Mouse (Mus musculus): ENCODE results near the gene Gpx1. TPM values are rescaled to one million over a fixed set of nuclear protein-coding genes. Genes with fewer than 3 reads are reported as not detected.

The Gpx1 gene
- polyA plus RNA-seq, 1 experiment from 2014 or later, result 5,957 TPM

GRCm38 (mm10) chr9:108381382-108381781 is 42.7 kb downstream of the Gpx1 start:
- H3K9ac ChIP-seq, result no peak overlapping the region
- H3K36me3 ChIP-seq, result peaks cover 100% of the 10 kb centered on the region
- H3K4me1 ChIP-seq, result no peaks in the 10 kb centered on the region
- H3K9me3 ChIP-seq (replicated peaks), result no peaks in the 10 kb centered on the region
- no peak overlapping the region for H3K4me2 ChIP-seq
- no peak overlapping the region for H3K27ac ChIP-seq
- no peaks in the 10 kb centered on the region for H3K27me3 ChIP-seq (replicated peaks)
- WGBS (ENCODE audit: insufficient replicate concordance), result 91% methylated on average over 9 of the region's 9 CpGs
- no peak for ATAC-seq
- no peak overlapping the region for H3K4me3 ChIP-seq

- no peak for ATAC-seq
- H3K27ac ChIP-seq, result no peak overlapping the region
- no peaks in the 10 kb centered on the region for H3K27me3 ChIP-seq (replicated peaks)
- peaks cover 100% of the 10 kb centered on the region for H3K36me3 ChIP-seq
- H3K4me2 ChIP-seq, result no peak overlapping the region
- no peaks in the 10 kb centered on the region for H3K4me1 ChIP-seq
- H3K4me3 ChIP-seq, result no peak overlapping the region
- 72% methylated on average over 7 of the region's 7 CpGs for WGBS (ENCODE audit: insufficient replicate concordance)
- no peak overlapping the region for H3K9ac ChIP-seq
- H3K9me3 ChIP-seq (replicated peaks), result no peaks in the 10 kb centered on the region
Observed at GRCm38 (mm10) chr9:108385006-108385405, 46.3 kb downstream of the Gpx1 start.

DNA sequence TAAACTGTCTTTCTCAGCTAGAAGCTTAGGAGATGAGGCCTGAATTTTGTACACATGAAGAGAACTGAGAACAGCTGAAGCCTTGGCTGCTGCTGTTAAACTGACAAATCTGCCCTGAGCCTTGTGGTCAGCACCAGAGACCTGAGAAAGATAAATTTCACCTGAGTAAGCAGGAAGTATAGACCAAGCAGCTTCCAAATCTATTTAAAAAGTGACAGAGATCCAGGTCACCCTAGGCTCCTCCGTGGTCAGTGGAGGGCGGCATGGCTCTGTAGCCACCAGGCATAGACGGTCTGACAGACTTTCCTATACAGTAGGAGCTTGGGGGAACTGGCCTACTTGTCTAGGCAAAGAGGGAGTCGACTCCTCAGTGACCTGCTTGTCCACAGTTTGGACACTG is 48.1 kb downstream of the Gpx1 start:
- Histone ChIP-seq H3K4me2 (no peak overlapping the region), H3K9me3 (replicated peaks) (no peaks in the 10 kb centered on the region), H3K27ac (no peak overlapping the region), H3K27me3 (replicated peaks) (no peaks in the 10 kb centered on the region), H3K9ac (no peak overlapping the region), H3K36me3 (peaks cover 99% of the 10 kb centered on the region), H3K4me1 (no peaks in the 10 kb centered on the region), H3K4me3 (no peak overlapping the region)
- WGBS (ENCODE audit: insufficient replicate concordance), result 84% methylated on average over 4 of the region's 4 CpGs
- ATAC-seq, result no peak

DNA sequence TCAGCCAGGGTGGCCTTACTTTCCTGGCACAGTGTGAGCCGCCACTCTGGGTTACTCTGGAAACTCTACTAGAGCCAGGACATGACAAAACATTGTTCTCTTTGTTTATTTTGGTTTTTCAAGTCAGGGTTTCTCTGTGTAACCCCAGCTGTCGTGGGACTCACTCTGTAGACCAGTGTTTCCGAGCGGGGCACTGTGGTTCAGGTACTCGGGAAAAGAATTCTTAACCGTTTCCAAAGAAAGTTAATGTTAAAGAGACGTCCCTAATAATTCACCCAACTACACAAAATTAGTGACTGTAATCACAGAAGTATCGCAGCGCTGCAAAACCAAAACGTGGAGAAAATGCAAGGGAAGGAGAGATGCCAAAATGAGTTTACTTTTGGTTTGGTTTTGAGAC is 49.9 kb downstream of the Gpx1 start:
- Histone ChIP-seq H3K9ac (no peak overlapping the region), H3K27me3 (replicated peaks) (no peaks in the 10 kb centered on the region), H3K4me2 (no peak overlapping the region), H3K4me3 (no peak overlapping the region), H3K4me1 (no peaks in the 10 kb centered on the region), H3K27ac (no peak overlapping the region), H3K36me3 (peaks cover 99% of the 10 kb centered on the region), H3K9me3 (replicated peaks) (no peaks in the 10 kb centered on the region)
- WGBS (ENCODE audit: insufficient replicate concordance), result 89% methylated on average over 10 of the region's 10 CpGs
- no peak for ATAC-seq

DNA sequence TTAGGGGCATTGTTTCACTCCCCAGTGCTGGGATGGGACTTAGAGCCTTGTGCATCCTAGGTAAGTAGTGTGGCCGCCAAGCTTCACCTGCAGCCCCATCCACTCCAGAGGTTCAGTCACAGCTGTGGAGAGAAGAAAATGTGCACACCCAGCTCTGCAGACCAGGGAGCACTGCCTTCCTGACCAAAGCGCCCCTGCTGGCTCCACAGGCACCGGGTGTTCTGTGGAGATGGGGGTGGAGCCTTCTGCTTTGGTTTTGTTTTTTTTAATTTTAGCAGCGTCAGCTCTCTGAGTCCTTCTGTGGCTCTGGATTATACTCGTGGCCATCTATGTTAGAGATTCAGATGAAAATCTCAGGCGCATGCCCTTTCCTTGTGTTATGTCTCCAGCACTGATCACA is 50.5 kb downstream of the Gpx1 start:
- no peaks in the 10 kb centered on the region for H3K27me3 ChIP-seq (replicated peaks)
- no peak for ATAC-seq
- no peak overlapping the region for H3K27ac ChIP-seq
- no peaks in the 10 kb centered on the region for H3K4me1 ChIP-seq
- H3K9me3 ChIP-seq (replicated peaks), result no peaks in the 10 kb centered on the region
- no peak overlapping the region for H3K4me3 ChIP-seq
- H3K36me3 ChIP-seq, result peaks cover 99% of the 10 kb centered on the region
- 79% methylated on average over 6 of the region's 6 CpGs for WGBS (ENCODE audit: insufficient replicate concordance)
- no peak overlapping the region for H3K4me2 ChIP-seq
- H3K9ac ChIP-seq, result no peak overlapping the region

Other genes starting within 250 kb of the Gpx1 start
- gene Apeh, start 244.3 kb upstream of the Gpx1 start, polyA plus RNA-seq (2016; fragmentation: Nextera tagmentation; extraction: Ambion mirVana), result 199 and 215 TPM in 2 replicates
- gene Bsn, start 148.5 kb upstream of the Gpx1 start, polyA plus RNA-seq (2016; fragmentation: Nextera tagmentation; extraction: Ambion mirVana), result 2.8 and 3.0 TPM in 2 replicates
- gene Dag1, start 74.9 kb upstream of the Gpx1 start, polyA plus RNA-seq (2016; fragmentation: Nextera tagmentation; extraction: Ambion mirVana), result 20.7 and 22.1 TPM in 2 replicates
- 5.8 and 7.9 TPM in 2 replicates for gene Nicn1, start 48.5 kb upstream of the Gpx1 start, polyA plus RNA-seq (2016; fragmentation: Nextera tagmentation; extraction: Ambion mirVana)
- 10.9 and 12.9 TPM in 2 replicates for gene Amt, start 42.0 kb upstream of the Gpx1 start, polyA plus RNA-seq (2016; fragmentation: Nextera tagmentation; extraction: Ambion mirVana)
- gene Rhoa, start 32.8 kb upstream of the Gpx1 start, polyA plus RNA-seq (2016; fragmentation: Nextera tagmentation; extraction: Ambion mirVana), result 249 and 259 TPM in 2 replicates
- gene Tcta, start 32.7 kb upstream of the Gpx1 start, polyA plus RNA-seq (2016; fragmentation: Nextera tagmentation; extraction: Ambion mirVana), result 13.4 TPM in 2 replicates
- gene Usp4, start 8.9 kb downstream of the Gpx1 start, polyA plus RNA-seq (2016; fragmentation: Nextera tagmentation; extraction: Ambion mirVana), result 87.4 and 92.1 TPM in 2 replicates
- gene 1700102P08Rik, start 53.9 kb downstream of the Gpx1 start, polyA plus RNA-seq (2016; fragmentation: Nextera tagmentation; extraction: Ambion mirVana), result 0.32 and 0.59 TPM in 2 replicates
- 0.55 TPM in 2 replicates for gene Ccdc36, start 89.6 kb downstream of the Gpx1 start, polyA plus RNA-seq (2016; fragmentation: Nextera tagmentation; extraction: Ambion mirVana)
- gene BC048562, start 97.6 kb downstream of the Gpx1 start, polyA plus RNA-seq (2016; fragmentation: Nextera tagmentation; extraction: Ambion mirVana), result not detected in 2 replicates
- gene Ccdc71, start 121.6 kb downstream of the Gpx1 start, polyA plus RNA-seq (2016; fragmentation: Nextera tagmentation; extraction: Ambion mirVana), result 28.5 and 32.9 TPM in 2 replicates
- 17.7 and 18.8 TPM in 2 replicates for gene Klhdc8b, start 122.7 kb downstream of the Gpx1 start, polyA plus RNA-seq (2016; fragmentation: Nextera tagmentation; extraction: Ambion mirVana)
- 9.8 and 10.9 TPM in 2 replicates for gene Lamb2, start 140.8 kb downstream of the Gpx1 start, polyA plus RNA-seq (2016; fragmentation: Nextera tagmentation; extraction: Ambion mirVana)
- gene Usp19, start 151.7 kb downstream of the Gpx1 start, polyA plus RNA-seq (2016; fragmentation: Nextera tagmentation; extraction: Ambion mirVana), result 48.0 and 52.1 TPM in 2 replicates
- 74.4 and 79.9 TPM in 2 replicates for gene Qars, start 168.8 kb downstream of the Gpx1 start, polyA plus RNA-seq (2016; fragmentation: Nextera tagmentation; extraction: Ambion mirVana)
- gene Qrich1, start 177.9 kb downstream of the Gpx1 start, polyA plus RNA-seq (2016; fragmentation: Nextera tagmentation; extraction: Ambion mirVana), result 78.6 and 81.6 TPM in 2 replicates
- gene Impdh2, start 221.4 kb downstream of the Gpx1 start, polyA plus RNA-seq (2016; fragmentation: Nextera tagmentation; extraction: Ambion mirVana), result 173 and 184 TPM in 2 replicates
- gene Ndufaf3, start 228.5 kb downstream of the Gpx1 start, polyA plus RNA-seq (2016; fragmentation: Nextera tagmentation; extraction: Ambion mirVana), result 34.8 and 38.9 TPM in 2 replicates
- 52.7 and 58.9 TPM in 2 replicates for gene Dalrd3, start 231.0 kb downstream of the Gpx1 start, polyA plus RNA-seq (2016; fragmentation: Nextera tagmentation; extraction: Ambion mirVana)
- 28.3 and 29.3 TPM in 2 replicates for gene Wdr6, start 239.8 kb downstream of the Gpx1 start, polyA plus RNA-seq (2016; fragmentation: Nextera tagmentation; extraction: Ambion mirVana)

All from liver, embryonic 12.5 days (tissue).